Mouse (Mus musculus): ENCODE measurements around the gene Trim29.

Trim29 gene

GRCm38 (mm10) chr9:43310538-43310937 lies at the start of gene Trim29:
Gene Trim29 (plus strand): TSS chr9:43310848.
- no peak for DNase-seq

GRCm38 (mm10) chr9:43261124-43261907 lies 49.3 kb upstream of the Trim29 start:
- DNase-seq: no peak

GRCm38 (mm10) chr9:43261941-43262340 lies 48.7 kb upstream of the Trim29 start:
- DNase-seq: no peak

- DNase-seq: no peak
Measured at GRCm38 (mm10) chr9:43262390-43262789, 48.3 kb upstream of the Trim29 start.

- no peak for DNase-seq
Measured at GRCm38 (mm10) chr9:43262811-43263550, 47.7 kb upstream of the Trim29 start.

DNA sequence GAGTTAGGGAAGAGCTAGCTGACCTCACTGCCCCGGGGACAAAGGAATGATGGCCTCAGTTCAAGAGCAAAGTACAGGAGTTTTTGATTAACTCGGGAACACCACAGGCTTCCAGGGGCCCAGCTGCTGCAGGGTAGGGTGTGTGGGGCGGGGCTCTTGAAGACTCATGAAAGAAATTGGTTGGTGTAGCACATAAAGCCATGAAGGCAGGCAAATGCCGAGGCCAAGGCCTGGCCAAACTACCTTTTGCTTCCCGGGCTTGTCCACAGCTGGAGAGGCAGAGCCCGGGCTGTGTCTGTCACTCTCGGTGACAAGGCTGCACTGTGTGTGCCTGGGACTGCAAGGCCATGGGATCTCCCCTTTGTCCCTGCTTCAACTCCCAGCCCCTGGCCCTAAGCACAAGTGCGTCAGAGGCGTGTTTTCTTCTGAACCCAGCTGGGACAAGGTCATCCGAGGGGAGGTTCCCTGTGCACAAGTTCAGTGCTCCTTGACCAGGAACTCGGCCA lies 46.6 kb upstream of the Trim29 start:
- DNase-seq: no peak

- no peak for DNase-seq
Measured at GRCm38 (mm10) chr9:43265194-43265593, 45.5 kb upstream of the Trim29 start.

GRCm38 (mm10) chr9:43267357-43267756 lies 43.3 kb upstream of the Trim29 start:
- DNase-seq: no peak

DNA sequence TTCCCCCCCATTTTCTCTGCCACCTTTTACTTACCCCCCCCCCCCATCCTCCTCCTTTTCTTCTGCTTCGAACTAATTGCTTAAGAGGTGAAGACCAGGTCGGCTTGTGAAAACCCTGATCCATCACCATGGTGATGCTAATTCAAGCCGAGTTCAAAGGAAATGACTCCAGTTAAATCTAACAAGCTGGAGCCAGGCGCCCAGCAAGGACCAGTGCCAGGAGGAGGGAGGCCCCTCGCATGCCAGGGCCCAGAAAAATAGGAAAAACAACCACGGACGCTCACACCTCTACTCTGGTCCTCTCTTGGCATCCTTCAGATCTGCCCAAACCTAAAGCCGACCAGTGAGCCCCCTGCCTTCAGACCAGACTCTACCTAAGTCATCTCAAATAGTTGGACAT lies 41.5 kb upstream of the Trim29 start:
- no peak for DNase-seq

GRCm38 (mm10) chr9:43270723-43271252 lies 39.9 kb upstream of the Trim29 start:
- no peak for DNase-seq

GRCm38 (mm10) chr9:43271761-43272518 lies 38.7 kb upstream of the Trim29 start:
- DNase-seq: no peak

DNA sequence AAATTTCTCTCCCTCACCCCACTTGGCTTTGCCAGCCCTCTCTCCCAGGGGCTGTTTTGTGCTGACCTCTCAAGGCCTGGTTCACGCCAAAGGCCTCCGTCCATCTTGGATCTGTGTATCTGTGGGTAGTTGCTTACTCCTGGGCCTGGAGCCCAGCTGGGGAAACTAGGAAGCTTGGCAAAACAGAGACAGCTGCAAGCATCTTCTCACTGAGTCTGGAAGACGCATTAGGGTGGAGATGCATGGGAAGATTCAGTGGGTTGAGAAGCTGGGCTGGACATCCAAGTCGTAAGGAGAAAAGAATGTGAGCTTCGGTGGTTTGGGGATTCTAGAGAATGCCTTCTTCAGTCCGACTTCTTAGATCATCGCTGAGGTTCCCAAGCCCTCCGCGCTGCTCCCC lies 36.9 kb upstream of the Trim29 start:
- DNase-seq: no peak

GRCm38 (mm10) chr9:43284284-43284683 lies 26.4 kb upstream of the Trim29 start:
- peak; percentile 73 for DNase-seq

- DNase-seq: no peak
Measured at GRCm38 (mm10) chr9:43285281-43285680, 25.4 kb upstream of the Trim29 start.

- DNase-seq: peak; percentile 49
Measured at GRCm38 (mm10) chr9:43286870-43287269, 23.8 kb upstream of the Trim29 start.

GRCm38 (mm10) chr9:43293058-43293457 lies 17.6 kb upstream of the Trim29 start:
- DNase-seq: no peak

GRCm38 (mm10) chr9:43300394-43300793 lies 10.3 kb upstream of the Trim29 start:
- DNase-seq: no peak

GRCm38 (mm10) chr9:43302989-43303388 lies 7.7 kb upstream of the Trim29 start:
- DNase-seq: no peak

- DNase-seq: no peak
Measured at GRCm38 (mm10) chr9:43305882-43306281, 4.8 kb upstream of the Trim29 start.

GRCm38 (mm10) chr9:43309087-43309872 lies 1.4 kb upstream of the Trim29 start:
- DNase-seq: no peak

GRCm38 (mm10) chr9:43312190-43312589 lies 1.5 kb downstream of the Trim29 start:
- DNase-seq: peak; percentile 22

DNA sequence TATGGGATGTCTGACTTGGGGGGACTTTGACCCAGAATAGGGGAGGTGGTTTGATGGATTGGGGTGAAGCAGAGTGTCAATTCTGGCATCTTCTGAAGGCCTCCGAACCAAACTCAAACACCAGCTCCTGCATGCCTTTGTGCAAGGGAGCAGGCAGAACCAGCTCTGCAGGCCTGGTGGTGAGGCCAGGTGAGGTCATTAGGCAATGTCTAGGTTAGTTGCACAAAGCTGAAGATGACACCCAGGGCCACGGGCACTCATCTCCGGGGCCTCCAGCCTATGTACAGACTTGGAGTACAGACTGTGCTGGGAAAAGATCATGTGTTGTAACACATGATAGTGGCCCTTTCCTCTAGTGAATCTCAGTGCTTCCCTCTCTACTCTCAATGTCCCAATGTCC lies 3.2 kb downstream of the Trim29 start:
- DNase-seq: no peak
